Mouse (Mus musculus): ENCODE results near the gene Camkv. TPM values are rescaled to one million over a fixed set of nuclear protein-coding genes. Genes with fewer than 3 reads are reported as not detected.

The Camkv gene
- total RNA-seq (2015; ENCODE audit: low replicate concordance), result not detected in 2 replicates
- not detected in 2 replicates for total RNA-seq (2017; ENCODE audit: low replicate concordance)

GRCm38 (mm10) chr9:107935374-107935773, at the start of gene Camkv:
TSS of gene Camkv (plus strand) at chr9:107935674.
- ATAC-seq (replicated peaks; ENCODE audit: low FRiP score, poor library complexity, severe bottlenecking), result no peak

GRCm38 (mm10) chr9:107887804-107888266, 47.6 kb upstream of the Camkv start, which contains the start of gene Mon1a:
TSS of gene Mon1a (plus strand) at chr9:107888151.
- ATAC-seq (replicated peaks; ENCODE audit: low FRiP score, poor library complexity, severe bottlenecking), result peak; percentile 95

- peak; percentile 26; the same call in 1 of the 2 replicates for ATAC-seq (replicated peaks; ENCODE audit: low FRiP score, poor library complexity, severe bottlenecking)
Observed at GRCm38 (mm10) chr9:107888267-107888850, 47.1 kb upstream of the Camkv start.

- ATAC-seq (replicated peaks; ENCODE audit: low FRiP score, poor library complexity, severe bottlenecking), result no peak
Observed at GRCm38 (mm10) chr9:107890260-107890659, 45.2 kb upstream of the Camkv start.

GRCm38 (mm10) chr9:107891023-107891422, 44.5 kb upstream of the Camkv start:
- peak; percentile 62; the same call in 1 of the 2 replicates for ATAC-seq (replicated peaks; ENCODE audit: low FRiP score, poor library complexity, severe bottlenecking)

- no peak for ATAC-seq (replicated peaks; ENCODE audit: low FRiP score, poor library complexity, severe bottlenecking)
Observed at GRCm38 (mm10) chr9:107898563-107898962, 36.9 kb upstream of the Camkv start.

- ATAC-seq (replicated peaks; ENCODE audit: low FRiP score, poor library complexity, severe bottlenecking), result no peak
Observed at GRCm38 (mm10) chr9:107899855-107900254, 35.6 kb upstream of the Camkv start.

GRCm38 (mm10) chr9:107900840-107901626, 34.4 kb upstream of the Camkv start:
- no peak for ATAC-seq (replicated peaks; ENCODE audit: low FRiP score, poor library complexity, severe bottlenecking)

- no peak for ATAC-seq (replicated peaks; ENCODE audit: low FRiP score, poor library complexity, severe bottlenecking)
Observed at GRCm38 (mm10) chr9:107901627-107901914, 33.9 kb upstream of the Camkv start.

GRCm38 (mm10) chr9:107904726-107905125, 30.7 kb upstream of the Camkv start:
- peak; percentile 83 for ATAC-seq (replicated peaks; ENCODE audit: low FRiP score, poor library complexity, severe bottlenecking)

GRCm38 (mm10) chr9:107906252-107906966, 29.1 kb upstream of the Camkv start, which contains the start of gene Mst1r:
TSS of gene Mst1r (plus strand) at chr9:107906873.
- ATAC-seq (replicated peaks; ENCODE audit: low FRiP score, poor library complexity, severe bottlenecking), result no peak

GRCm38 (mm10) chr9:107906967-107907800, 28.3 kb upstream of the Camkv start:
- ATAC-seq (replicated peaks; ENCODE audit: low FRiP score, poor library complexity, severe bottlenecking), result no peak

- ATAC-seq (replicated peaks; ENCODE audit: low FRiP score, poor library complexity, severe bottlenecking), result no peak
Observed at GRCm38 (mm10) chr9:107907801-107908120, 27.7 kb upstream of the Camkv start.

- ATAC-seq (replicated peaks; ENCODE audit: low FRiP score, poor library complexity, severe bottlenecking), result no peak
Observed at GRCm38 (mm10) chr9:107908410-107909158, 26.9 kb upstream of the Camkv start.

- no peak for ATAC-seq (replicated peaks; ENCODE audit: low FRiP score, poor library complexity, severe bottlenecking)
Observed at GRCm38 (mm10) chr9:107910025-107910769, 25.3 kb upstream of the Camkv start.

GRCm38 (mm10) chr9:107914764-107915420, 20.6 kb upstream of the Camkv start:
- ATAC-seq (replicated peaks; ENCODE audit: low FRiP score, poor library complexity, severe bottlenecking), result no peak

GRCm38 (mm10) chr9:107917895-107918608, 17.4 kb upstream of the Camkv start:
- no peak for ATAC-seq (replicated peaks; ENCODE audit: low FRiP score, poor library complexity, severe bottlenecking)

Measured in erythroblast, adult 5-6 weeks (primary cell).